Mouse (Mus musculus) kidney, adult 2 months (tissue): ENCODE measurements around the gene Nradd.

Source experiments
- CTCF ChIP-seq: fragments of 200-500 bp; conservative IDR thresholded peaks from 2 replicates; pipeline ENCODE4 v1.5.1; 2011; ENCODE audit warnings: low read depth, mild to moderate bottlenecking, control low read depth, low read length, moderate library complexity, mixed read lengths; ENCODE audit not compliant: insufficient read depth, insufficient read length
- POLR2A ChIP-seq: fragments of 200-500 bp; IDR thresholded peaks from one replicate; pipeline ENCODE4 v1.6.1; 2011; ENCODE audit warnings: low read depth, low read length, control low read depth

DNA sequence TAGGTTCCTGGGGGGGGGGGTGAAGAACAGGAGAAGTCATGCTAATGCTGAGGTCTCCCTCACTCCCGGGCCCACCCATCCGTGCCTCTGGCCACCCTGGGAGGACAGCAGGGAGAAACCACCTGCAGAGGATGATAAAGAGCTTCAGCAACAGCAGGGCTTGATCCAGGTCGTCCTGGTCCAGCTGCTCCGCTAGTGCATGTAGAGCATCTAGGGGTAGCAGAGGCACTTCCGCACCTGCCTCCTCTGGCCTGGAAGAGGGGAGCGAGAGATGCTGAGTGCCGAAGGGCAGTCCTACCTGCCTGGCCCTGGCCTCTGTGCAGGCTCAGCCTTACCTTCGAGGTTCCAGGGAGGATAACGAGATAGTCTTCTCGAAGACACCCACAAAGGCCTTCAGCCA, 20.0 kb upstream of the Nradd start:
- TF ChIP-seq CTCF (no peak), POLR2A (no peak)
